Mouse (Mus musculus): ENCODE measurements around the gene Retreg1. TPM values are rescaled to one million over a fixed set of nuclear protein-coding genes. Genes with fewer than 3 reads are reported as not detected.

Gene Retreg1
- polyA plus RNA-seq, 1 experiment from 2014 or later = 37.8 TPM

DNA sequence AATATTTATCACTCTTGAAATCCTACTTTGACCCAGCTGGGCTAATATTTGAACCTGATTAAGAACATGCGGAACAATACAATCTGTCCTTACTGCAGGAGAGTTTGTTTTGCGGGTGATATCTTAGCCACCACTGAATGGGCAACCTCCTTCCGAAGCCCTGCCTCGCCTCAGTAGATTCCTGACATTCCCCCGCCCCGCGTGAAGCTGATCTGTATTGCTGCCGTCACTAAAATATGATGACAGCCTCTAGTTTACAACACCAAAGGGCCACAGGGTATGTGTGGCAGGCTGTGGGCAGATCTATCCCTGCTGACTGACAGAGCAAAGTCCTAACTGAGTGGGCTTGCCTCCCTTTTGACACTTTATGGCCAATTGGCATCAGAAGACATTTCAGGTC is 102.2 kb downstream of the Retreg1 start:
- H3K9me3 ChIP-seq (ENCODE audit: control insufficient read depth) = no peaks in the 10 kb centered on the region
- WGBS = 40% methylated on average over 8 of the region's 8 CpGs
- no peak for TF ChIP-seq CTCF (IDR thresholded peaks at IDR 0.05; ENCODE audit: low read depth)

GRCm38 (mm10) chr15:25946482-25946881 is 103.5 kb downstream of the Retreg1 start:
- 0 out of 2 replicates have a peak, but pooled peaks cover 3% of the 10 kb centered on the region for H3K4me1 ChIP-seq (replicated peaks; ENCODE audit: control insufficient read depth, insufficient read depth, low read length)
- H3K27ac ChIP-seq (ENCODE audit: low read depth, low read length) = no peak overlapping the region
- H3K9me3 ChIP-seq (ENCODE audit: control insufficient read depth) = no peaks in the 10 kb centered on the region
- WGBS = 85% methylated on average over 7 of the region's 7 CpGs
- no peaks in the 10 kb centered on the region for H3K36me3 ChIP-seq (ENCODE audit: control insufficient read depth, insufficient read depth)
- H3K4me2 ChIP-seq (replicated peaks; ENCODE audit: low read depth) = no peak overlapping the region
- peak; percentile 27; the same call in 1 of the 2 replicates for TF ChIP-seq CTCF (IDR thresholded peaks at IDR 0.05; ENCODE audit: low read depth)
- ATAC-seq = no peak
- H3K27me3 ChIP-seq (replicated peaks; ENCODE audit: control insufficient read depth, insufficient read depth, low read length) = no peaks in the 10 kb centered on the region
- H3K9ac ChIP-seq (ENCODE audit: low read depth, low read length) = no peak overlapping the region
- no peak overlapping the region for H3K4me3 ChIP-seq (ENCODE audit: low read depth, low read length)

More for the DNA sequence above, 102.2 kb downstream of the Retreg1 start:
- H3K27me3 ChIP-seq (replicated peaks; ENCODE audit: control insufficient read depth, insufficient read depth, low read length) = no peaks in the 10 kb centered on the region
- no peak overlapping the region for H3K4me3 ChIP-seq (ENCODE audit: low read depth, low read length)
- H3K4me1 ChIP-seq (replicated peaks; ENCODE audit: control insufficient read depth, insufficient read depth, low read length) = 0 out of 2 replicates have a peak, but pooled peaks cover 3% of the 10 kb centered on the region
- no peaks in the 10 kb centered on the region for H3K36me3 ChIP-seq (ENCODE audit: control insufficient read depth, insufficient read depth)
- peak; percentile 89 for ATAC-seq
- no peak overlapping the region for H3K4me2 ChIP-seq (replicated peaks; ENCODE audit: low read depth)
- H3K9ac ChIP-seq (ENCODE audit: low read depth, low read length) = no peak overlapping the region
- H3K27ac ChIP-seq (ENCODE audit: low read depth, low read length) = no peak overlapping the region

- H3K4me1 ChIP-seq (replicated peaks; ENCODE audit: control insufficient read depth, insufficient read depth, low read length) = 0 out of 2 replicates have a peak, but pooled peaks cover 3% of the 10 kb centered on the region
- no peak overlapping the region for H3K4me3 ChIP-seq (ENCODE audit: low read depth, low read length)
- no peak overlapping the region for H3K4me2 ChIP-seq (replicated peaks; ENCODE audit: low read depth)
- no peak for TF ChIP-seq CTCF (IDR thresholded peaks at IDR 0.05; ENCODE audit: low read depth)
- H3K9ac ChIP-seq (ENCODE audit: low read depth, low read length) = no peak overlapping the region
- no peaks in the 10 kb centered on the region for H3K9me3 ChIP-seq (ENCODE audit: control insufficient read depth)
- H3K27ac ChIP-seq (ENCODE audit: low read depth, low read length) = no peak overlapping the region
- no peaks in the 10 kb centered on the region for H3K27me3 ChIP-seq (replicated peaks; ENCODE audit: control insufficient read depth, insufficient read depth, low read length)
- H3K36me3 ChIP-seq (ENCODE audit: control insufficient read depth, insufficient read depth) = no peaks in the 10 kb centered on the region
- ATAC-seq = no peak
- WGBS = 78% methylated on average over 8 of the region's 8 CpGs
Observed at GRCm38 (mm10) chr15:25947383-25947782, 104.4 kb downstream of the Retreg1 start.

- no peaks in the 10 kb centered on the region for H3K36me3 ChIP-seq (ENCODE audit: control insufficient read depth, insufficient read depth)
- H3K4me1 ChIP-seq (replicated peaks; ENCODE audit: control insufficient read depth, insufficient read depth, low read length) = 0 out of 2 replicates have a peak, but pooled peaks cover 3% of the 10 kb centered on the region
- no peak for ATAC-seq
- no peaks in the 10 kb centered on the region for H3K9me3 ChIP-seq (ENCODE audit: control insufficient read depth)
- TF ChIP-seq CTCF (IDR thresholded peaks at IDR 0.05; ENCODE audit: low read depth) = no peak
- H3K4me3 ChIP-seq (ENCODE audit: low read depth, low read length) = no peak overlapping the region
- no peak overlapping the region for H3K27ac ChIP-seq (ENCODE audit: low read depth, low read length)
- H3K9ac ChIP-seq (ENCODE audit: low read depth, low read length) = no peak overlapping the region
- no peak overlapping the region for H3K4me2 ChIP-seq (replicated peaks; ENCODE audit: low read depth)
- 71% methylated on average over 26 of the region's 26 CpGs for WGBS
- no peaks in the 10 kb centered on the region for H3K27me3 ChIP-seq (replicated peaks; ENCODE audit: control insufficient read depth, insufficient read depth, low read length)
Observed at GRCm38 (mm10) chr15:25948257-25949223, 105.6 kb downstream of the Retreg1 start.

DNA sequence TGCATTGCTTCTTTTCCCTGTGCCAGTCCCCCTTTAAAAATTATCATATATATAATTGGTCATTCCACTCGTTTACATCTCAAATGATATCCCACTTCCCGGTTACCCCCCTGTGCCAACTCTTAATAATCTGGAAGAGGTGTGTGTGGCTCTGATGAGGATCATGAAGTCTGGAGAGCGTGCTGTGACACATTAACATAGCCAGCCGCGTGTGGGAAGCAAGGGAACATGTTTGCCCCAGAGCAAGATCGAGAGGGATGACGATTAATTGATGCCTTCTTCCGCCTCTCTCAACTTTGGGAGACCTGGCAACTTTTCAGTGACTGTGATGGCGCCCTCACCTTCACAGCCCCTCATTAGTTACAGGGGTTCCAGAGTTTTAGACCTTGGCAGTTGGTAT is 106.7 kb downstream of the Retreg1 start:
- Histone ChIP-seq H3K27me3 (replicated peaks; ENCODE audit: control insufficient read depth, insufficient read depth, low read length) (no peaks in the 10 kb centered on the region), H3K4me1 (replicated peaks; ENCODE audit: control insufficient read depth, insufficient read depth, low read length) (0 out of 2 replicates have a peak, but pooled peaks cover 3% of the 10 kb centered on the region), H3K4me3 (ENCODE audit: low read depth, low read length) (no peak overlapping the region), H3K27ac (ENCODE audit: low read depth, low read length) (no peak overlapping the region), H3K4me2 (replicated peaks; ENCODE audit: low read depth) (no peak overlapping the region), H3K9me3 (ENCODE audit: control insufficient read depth) (no peaks in the 10 kb centered on the region), H3K9ac (ENCODE audit: low read depth, low read length) (no peak overlapping the region), H3K36me3 (ENCODE audit: control insufficient read depth, insufficient read depth) (no peaks in the 10 kb centered on the region)
- no peak for TF ChIP-seq CTCF (IDR thresholded peaks at IDR 0.05; ENCODE audit: low read depth)
- 83% methylated on average over 9 of the region's 9 CpGs for WGBS
- no peak for ATAC-seq

DNA sequence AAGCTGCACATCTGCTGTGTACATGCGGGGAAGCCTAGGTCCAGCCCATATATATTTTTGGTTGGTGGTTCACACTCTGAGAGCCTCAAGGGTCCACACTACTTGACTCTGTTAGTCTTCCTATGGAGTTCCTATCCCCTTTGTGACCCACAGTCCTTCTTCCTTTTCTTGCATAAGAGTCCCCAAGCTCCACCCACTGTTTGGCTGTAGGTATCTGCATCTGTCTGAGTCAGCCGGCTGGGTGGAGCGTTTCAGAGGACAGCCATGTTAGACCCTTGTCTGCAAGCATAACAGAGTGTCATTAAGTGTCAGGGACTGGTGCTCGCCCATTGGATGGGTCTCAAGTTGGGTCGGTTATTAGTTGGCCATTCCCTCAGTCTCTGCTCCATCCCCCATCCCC is 107.6 kb downstream of the Retreg1 start:
- WGBS = 71% methylated on average over 5 of the region's 5 CpGs

More for the DNA sequence above, 107.6 kb downstream of the Retreg1 start:
- 0 out of 2 replicates have a peak, but pooled peaks have one; percentile 15 for ATAC-seq
- H3K9ac ChIP-seq (ENCODE audit: low read depth, low read length) = no peak overlapping the region
- TF ChIP-seq CTCF (IDR thresholded peaks at IDR 0.05; ENCODE audit: low read depth) = no peak
- H3K36me3 ChIP-seq (ENCODE audit: control insufficient read depth, insufficient read depth) = no peaks in the 10 kb centered on the region
- H3K4me3 ChIP-seq (ENCODE audit: low read depth, low read length) = no peak overlapping the region
- H3K27me3 ChIP-seq (replicated peaks; ENCODE audit: control insufficient read depth, insufficient read depth, low read length) = no peaks in the 10 kb centered on the region
- H3K27ac ChIP-seq (ENCODE audit: low read depth, low read length) = no peak overlapping the region
- no peaks in the 10 kb centered on the region for H3K9me3 ChIP-seq (ENCODE audit: control insufficient read depth)
- H3K4me1 ChIP-seq (replicated peaks; ENCODE audit: control insufficient read depth, insufficient read depth, low read length) = no peaks in the 10 kb centered on the region
- no peak overlapping the region for H3K4me2 ChIP-seq (replicated peaks; ENCODE audit: low read depth)
